Mouse (Mus musculus) cerebellum, adult 2 months (tissue): Measurements from ENCODE around the gene Aplp1. TPM values are rescaled to one million over a fixed set of nuclear protein-coding genes. Genes with fewer than 3 reads are reported as not detected.

Experiments used
- DNase-seq, 2 experiments: peaks; one replicate each; pipeline ENCODE4 v3.0.0; 2021
- H3K27ac ChIP-seq: fragments of 200-500 bp; 2 replicates; pipeline ENCODE4 v1.5.1; 2012; ENCODE audit warnings: low read length, control low read depth, inconsistent platforms; ENCODE audit not compliant: insufficient read depth
- H3K27me3 ChIP-seq: fragments of 200-500 bp; 2 replicates; pipeline ENCODE4 v1.6.1; 2012; ENCODE audit warnings: inconsistent platforms, mild to moderate bottlenecking, low read length, moderate library complexity; ENCODE audit not compliant: control insufficient read depth, insufficient read depth
- H3K4me1 ChIP-seq: fragments of 200-500 bp; 2 replicates; pipeline ENCODE4 v1.6.1; 2011; ENCODE audit warnings: low read length; ENCODE audit not compliant: control insufficient read depth, insufficient read depth
- H3K4me3 ChIP-seq: fragments of 200-500 bp; replicated peaks from 2 replicates; pipeline ENCODE3; 2011; ENCODE audit warnings: mild to moderate bottlenecking, low read depth, low read length, control low read depth; ENCODE audit not compliant: insufficient read depth
- CTCF ChIP-seq: fragments of 200-500 bp; IDR thresholded peaks from 2 replicates; pipeline ENCODE4 v1.5.1; 2011; ENCODE audit warnings: low read depth, mild to moderate bottlenecking, control low read depth, low read length, moderate library complexity, borderline replicate concordance; ENCODE audit not compliant: insufficient read depth
- POLR2A ChIP-seq: fragments of 200-500 bp; IDR thresholded peaks from 2 replicates; pipeline ENCODE4 v1.6.1; 2011; ENCODE audit warnings: low read length, control low read depth, borderline replicate concordance; ENCODE audit not compliant: insufficient read depth
- WGBS: fragments of 180-500 bp; shearing (Covaris S2); methylation state at CpG from one replicate; pipeline ENCODE4 v1.1.7; 2018; 5-methylcytosine and 5-hydroxymethylcytosine counted together
- polyA plus RNA-seq: library from polyadenylated mRNA; depleted of rRNA; stranded (reverse); fragments of >200 nt; gene quantifications from 2 replicates; pipeline ENCODE4 v1.2.3, GENCODE M21; 2012

The Aplp1 gene
- polyA plus RNA-seq, 1 experiment = 892 TPM

DNA sequence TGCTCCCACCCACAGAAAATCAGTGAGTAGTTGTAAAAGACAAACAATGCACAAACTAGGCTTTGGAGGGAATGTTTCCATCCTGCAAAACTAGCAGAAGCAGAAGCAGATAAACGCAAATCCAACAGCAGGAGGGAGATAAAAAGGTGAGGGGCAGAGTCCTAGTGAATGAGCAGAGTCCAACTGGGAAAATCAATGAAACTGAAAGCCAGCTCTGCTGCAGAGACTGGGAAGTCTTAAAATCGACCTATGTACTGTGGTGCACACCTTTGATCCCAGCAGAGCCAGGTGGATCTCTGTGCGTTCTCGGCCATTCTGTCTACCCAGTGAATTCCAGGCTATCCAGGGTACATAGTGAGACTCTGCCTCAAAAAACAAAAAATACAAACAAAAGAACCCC, 29.7 kb upstream of the Aplp1 start:
- peaks cover 2% of the 10 kb centered on the region; the same call in 1 of the 2 replicates for H3K4me1 ChIP-seq
- no peak for DNase-seq
- H3K4me3 ChIP-seq = no peak overlapping the region
- 71% methylated on average over 4 of the region's 4 CpGs for WGBS
- H3K27ac ChIP-seq = no peak overlapping the region
- TF ChIP-seq CTCF (no peak), POLR2A (no peak)
- H3K27me3 ChIP-seq = no peaks in the 10 kb centered on the region

- DNase-seq = no peak
Observed at GRCm38 (mm10) chr7:30472411-30472810, 27.1 kb upstream of the Aplp1 start.

GRCm38 (mm10) chr7:30464816-30465300, 19.5 kb upstream of the Aplp1 start:
- WGBS = 30% methylated on average over 6 of the region's 6 CpGs
- Histone ChIP-seq H3K4me1 (no peaks in the 10 kb centered on the region), H3K27ac (no peak overlapping the region), H3K4me3 (no peak overlapping the region), H3K27me3 (no peaks in the 10 kb centered on the region; the same call in 1 of the 2 replicates)
- DNase-seq = no peak
- TF ChIP-seq CTCF (no peak), POLR2A (no peak)

More at GRCm38 (mm10) chr7:30472411-30472810, 27.1 kb upstream of the Aplp1 start:
- 48% methylated on average over 5 of the region's 5 CpGs for WGBS
- Histone ChIP-seq H3K27me3 (no peaks in the 10 kb centered on the region), H3K4me1 (no peaks in the 10 kb centered on the region), H3K4me3 (no peak overlapping the region), H3K27ac (no peak overlapping the region)
- no peak for TF ChIP-seq POLR2A
- TF ChIP-seq CTCF = peak; percentile 43

DNA sequence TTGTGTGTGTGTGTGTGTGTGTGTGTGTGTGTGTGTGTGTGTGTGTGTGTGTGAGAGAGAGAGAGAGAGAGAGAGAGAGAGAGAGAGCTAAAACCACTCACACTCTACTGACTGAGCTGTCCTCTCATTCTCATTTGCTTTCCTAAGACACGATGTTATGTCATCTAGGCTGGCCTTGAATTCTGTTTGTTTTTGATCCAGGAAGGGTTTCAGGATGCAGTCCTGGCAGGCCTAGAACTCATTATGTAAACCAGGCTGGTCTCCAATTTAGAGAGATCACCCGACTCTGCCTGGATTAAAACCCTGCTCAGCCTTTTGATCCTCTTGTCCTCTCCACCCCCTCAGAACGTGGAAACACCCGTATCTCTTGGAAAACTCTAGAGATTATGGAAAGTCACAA, 18.7 kb upstream of the Aplp1 start:
- Histone ChIP-seq H3K4me1 (no peaks in the 10 kb centered on the region), H3K27me3 (no peaks in the 10 kb centered on the region; the same call in 1 of the 2 replicates), H3K4me3 (no peak overlapping the region), H3K27ac (no peak overlapping the region)
- 34% methylated on average over 4 of the region's 4 CpGs for WGBS
- DNase-seq = no peak
- TF ChIP-seq CTCF (no peak), POLR2A (no peak)

GRCm38 (mm10) chr7:30463568-30463967, 18.2 kb upstream of the Aplp1 start:
- TF ChIP-seq POLR2A = no peak
- TF ChIP-seq CTCF = no peak
- DNase-seq = no peak
- no peak overlapping the region for H3K4me3 ChIP-seq
- H3K4me1 ChIP-seq = no peaks in the 10 kb centered on the region
- H3K27ac ChIP-seq = no peak overlapping the region
- WGBS = 49% methylated on average over 7 of the region's 7 CpGs
- H3K27me3 ChIP-seq = no peaks in the 10 kb centered on the region; the same call in 1 of the 2 replicates

- TF ChIP-seq CTCF (no peak), POLR2A (no peak)
- DNase-seq = no peak
- Histone ChIP-seq H3K4me3 (no peak overlapping the region), H3K27ac (no peak overlapping the region), H3K27me3 (peaks cover under 1% of the 10 kb centered on the region; the same call in 1 of the 2 replicates), H3K4me1 (no peaks in the 10 kb centered on the region; the same call in 1 of the 2 replicates)
- 46% methylated on average over 6 of the region's 6 CpGs for WGBS
Observed at GRCm38 (mm10) chr7:30459484-30459883, 14.1 kb upstream of the Aplp1 start.

DNA sequence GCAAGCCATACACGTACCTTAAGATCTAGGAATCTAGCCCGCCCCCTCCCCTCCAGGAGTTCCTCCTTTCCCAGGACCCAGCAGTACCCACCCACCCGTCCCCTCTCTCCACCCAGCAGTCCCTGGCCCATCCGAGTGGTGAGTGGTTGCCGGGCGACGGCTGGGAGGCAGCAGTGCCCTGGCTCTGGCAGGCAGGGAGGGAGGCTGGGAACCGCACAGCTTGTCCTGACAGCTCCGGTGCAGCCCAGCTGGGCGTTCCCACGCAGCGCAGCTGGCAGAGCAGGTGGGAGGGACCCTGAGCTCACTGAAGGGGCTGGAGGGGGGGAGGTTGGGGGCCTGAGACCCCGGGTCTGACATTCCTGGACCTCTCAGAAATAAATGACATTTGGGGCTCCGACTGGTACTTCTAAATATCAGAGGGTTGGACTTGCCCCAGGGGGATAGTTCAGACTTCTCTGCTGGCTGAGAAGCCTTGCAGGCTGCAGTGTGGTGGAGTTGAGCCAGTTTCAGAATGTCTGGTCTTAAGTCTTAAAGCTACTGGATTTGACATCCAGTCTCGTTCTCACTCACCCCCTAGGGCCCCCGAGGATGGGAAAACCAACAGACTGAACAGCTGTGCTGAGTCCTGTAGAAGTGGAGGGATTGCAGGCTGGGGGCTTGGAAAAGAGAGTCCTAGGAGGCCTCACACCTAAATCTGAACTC, 12.4 kb upstream of the Aplp1 start, which contains the start of the genes Kirrel2 and Nphs1:
Kirrel2 (minus strand) TSS at position 62 of the 702 bp plus-strand sequence.
Nphs1 (plus strand) TSS at position 687 of the 702 bp plus-strand sequence.
- peaks cover 2% of the 10 kb centered on the region; the same call in 1 of the 2 replicates for H3K27me3 ChIP-seq
- DNase-seq = no peak
- H3K4me3 ChIP-seq = peak within 1 kb of the TSS; percentile 45
- TF ChIP-seq CTCF (no peak), POLR2A (no peak)
- H3K27ac ChIP-seq = no peak within 1 kb of the TSS
- peaks cover 4% of the 10 kb centered on the region for H3K4me1 ChIP-seq
- 3% methylated on average over 16 of the region's 16 CpGs for WGBS

DNA sequence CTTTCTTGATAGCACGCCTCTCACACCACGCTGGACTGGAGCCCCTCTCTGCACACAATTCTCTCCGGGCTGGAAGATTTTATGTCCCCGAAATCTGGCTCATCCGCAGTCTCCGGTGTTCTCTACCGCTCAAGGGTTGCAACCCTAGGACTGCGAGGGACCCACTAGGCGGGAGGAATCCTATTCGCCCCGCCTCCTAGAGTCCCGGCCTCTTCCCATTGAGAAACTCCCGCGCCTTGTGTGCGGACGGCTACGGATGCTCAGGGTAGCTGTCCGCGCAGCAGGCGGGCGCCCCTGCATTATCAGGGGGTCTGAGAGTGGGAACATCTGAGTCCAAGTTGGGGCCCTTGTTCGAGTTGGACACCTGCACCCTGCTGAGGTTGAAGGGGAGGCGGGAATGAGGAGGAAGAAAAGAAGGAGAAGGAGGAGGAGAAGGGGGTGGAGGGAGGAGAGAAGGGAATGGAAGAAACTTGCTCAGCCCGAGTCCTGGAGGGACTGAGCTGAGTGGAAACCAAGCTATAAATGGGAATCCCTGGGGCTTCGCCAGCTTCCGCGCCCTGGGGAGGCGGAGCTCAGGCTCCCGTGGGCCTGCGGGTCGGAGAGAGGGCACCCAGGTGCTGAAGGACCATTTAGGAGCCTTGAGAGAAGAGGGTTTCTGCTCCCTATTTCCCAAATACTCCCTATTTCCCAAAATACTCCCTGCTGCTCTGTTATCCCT, 11.7 kb upstream of the Aplp1 start:
- under 1% methylated on average over 31 of the region's 31 CpGs for WGBS
- peaks cover 2% of the 10 kb centered on the region; the same call in 1 of the 2 replicates for H3K27me3 ChIP-seq
- H3K4me3 ChIP-seq = peak overlapping the region; percentile 45
- no peak for DNase-seq
- peaks cover 4% of the 10 kb centered on the region for H3K4me1 ChIP-seq
- no peak overlapping the region for H3K27ac ChIP-seq
- no peak for TF ChIP-seq POLR2A
- TF ChIP-seq CTCF = no peak
